Mouse (Mus musculus) midbrain, embryonic 14.5 days (tissue): ENCODE measurements around the gene Rnf157. TPM values are rescaled to one million over a fixed set of nuclear protein-coding genes. Genes with fewer than 3 reads are reported as not detected.

Experiments
- ATAC-seq: fragments of 200-750 bp; cut with Nextera tagmentation; 2 replicates; pipeline ENCODE4 v1.8.0; 2017; ENCODE audit warnings: moderate number of reproducible peaks, moderate library complexity; ENCODE audit not compliant: low FRiP score, low TSS enrichment
- DNase-seq: peaks from one replicate; pipeline ENCODE4 v3.0.0-alpha.2; 2015
- H3K27ac ChIP-seq: fragments of 300-500 bp; sonication (generic); replicated peaks from 2 replicates; pipeline ENCODE4 v1.5.1; 2014; ENCODE audit warnings: mild to moderate bottlenecking, low read depth, low read length, moderate library complexity
- H3K27me3 ChIP-seq: fragments of 300-500 bp; sonication (generic); 2 replicates; pipeline ENCODE4 v1.6.1; 2014; ENCODE audit warnings: low read length, control low read depth, mixed read lengths; ENCODE audit not compliant: control insufficient read depth, insufficient read depth
- H3K36me3 ChIP-seq: fragments of 300-500 bp; sonication (generic); 2 replicates; pipeline ENCODE4 v1.6.1; 2014; ENCODE audit warnings: low read length, control low read depth; ENCODE audit not compliant: control insufficient read depth, insufficient read depth
- H3K4me1 ChIP-seq: fragments of 300-500 bp; sonication (generic); 2 replicates; pipeline ENCODE4 v1.6.1; 2014; ENCODE audit warnings: mild to moderate bottlenecking, antibody characterized with exemption, low read length, control low read depth; ENCODE audit not compliant: control insufficient read depth, insufficient read depth
- H3K4me2 ChIP-seq: fragments of 300-500 bp; sonication (generic); 2 replicates; pipeline ENCODE4 v1.6.1; 2014; ENCODE audit warnings: mild to moderate bottlenecking, low read length, moderate library complexity
- H3K4me3 ChIP-seq: fragments of 300-500 bp; sonication (generic); replicated peaks from 2 replicates; pipeline ENCODE4 v1.5.1; 2014; ENCODE audit warnings: low read depth, low read length
- H3K9ac ChIP-seq: fragments of 300-500 bp; sonication (generic); replicated peaks from 2 replicates; pipeline ENCODE4 v1.6.1; 2014; ENCODE audit warnings: mild to moderate bottlenecking, low read length, moderate library complexity
- H3K9me3 ChIP-seq: fragments of 300-500 bp; sonication (generic); 2 replicates; pipeline ENCODE4 v1.6.1; 2016; ENCODE audit warnings: low read length, control low read depth, mixed read lengths; ENCODE audit not compliant: control insufficient read depth
- WGBS: fragments of 180-500 bp; shearing (Covaris S2); extraction: QIAGEN DNeasy Blood & Tissue Kit; methylation state at CpG from one replicate; pipeline ENCODE4 v1.1.7; 2014; 5-methylcytosine and 5-hydroxymethylcytosine counted together
- polyA plus RNA-seq: library from polyadenylated mRNA; unstranded; fragments of >200 nt; fragmentation: Nextera tagmentation; extraction: Ambion mirVana; gene quantifications from 2 replicates; pipeline ENCODE4 v1.2.1, GENCODE M21; 2014

The Rnf157 gene
- polyA plus RNA-seq, 1 experiment from 2014 or later: 50.2 TPM

DNA sequence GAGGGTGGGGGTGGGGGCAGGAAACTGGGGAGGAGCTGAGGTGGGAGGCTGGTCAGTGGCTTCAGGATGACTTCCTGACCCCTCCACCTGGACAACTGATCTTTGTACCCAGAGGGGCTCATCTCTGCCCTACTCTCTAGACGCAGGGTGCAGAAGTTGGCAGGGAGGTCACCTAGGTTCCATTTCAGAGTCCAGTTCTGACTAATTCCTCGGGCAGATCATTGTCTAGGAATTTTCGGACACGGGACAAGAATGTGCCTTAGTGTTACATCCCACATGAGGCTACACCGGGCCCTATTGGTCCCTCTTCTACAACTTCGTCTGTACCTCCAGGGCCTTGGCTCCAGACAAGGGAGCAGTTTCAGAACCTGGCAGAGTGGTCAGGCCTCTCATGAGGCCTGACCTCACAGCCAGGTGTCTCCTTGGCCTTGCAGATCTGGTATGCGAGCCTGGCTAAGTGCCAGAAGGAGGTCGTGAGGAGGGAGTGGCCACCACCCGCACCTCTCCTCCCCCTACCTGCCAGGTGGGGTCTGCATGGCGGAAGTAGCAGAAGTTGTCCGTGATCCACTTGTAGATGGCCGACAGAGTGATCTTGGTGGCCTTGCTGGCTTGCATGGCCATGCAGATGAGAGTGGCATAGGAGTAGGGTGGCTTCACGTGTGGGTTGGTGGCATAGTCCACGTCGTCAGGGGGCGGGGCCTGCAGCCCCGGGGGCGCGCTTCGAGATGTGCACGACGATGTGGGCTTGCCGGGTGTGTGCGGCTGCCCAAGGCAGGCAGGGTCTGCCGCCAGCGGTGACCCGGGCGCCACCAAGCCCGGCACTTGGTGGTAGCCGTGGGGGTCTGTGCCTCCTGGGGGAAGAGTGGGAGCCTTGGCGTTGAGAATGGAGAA lies 79.1 kb downstream of the Rnf157 start:
- Histone ChIP-seq H3K4me1 (peaks cover 64% of the 10 kb centered on the region), H3K9ac (peak overlapping the region; percentile 34; the same call in 1 of the 2 replicates), H3K9me3 (no peaks in the 10 kb centered on the region), H3K27ac (no peak overlapping the region), H3K27me3 (peaks cover 15% of the 10 kb centered on the region), H3K4me3 (peak overlapping the region; percentile 44), H3K36me3 (peaks cover 11% of the 10 kb centered on the region; the same call in 1 of the 2 replicates), H3K4me2 (peak overlapping the region; percentile 96)
- 27% methylated on average over 31 of the region's 31 CpGs for WGBS
- peak; percentile 35 for DNase-seq
- no peak for ATAC-seq

DNA sequence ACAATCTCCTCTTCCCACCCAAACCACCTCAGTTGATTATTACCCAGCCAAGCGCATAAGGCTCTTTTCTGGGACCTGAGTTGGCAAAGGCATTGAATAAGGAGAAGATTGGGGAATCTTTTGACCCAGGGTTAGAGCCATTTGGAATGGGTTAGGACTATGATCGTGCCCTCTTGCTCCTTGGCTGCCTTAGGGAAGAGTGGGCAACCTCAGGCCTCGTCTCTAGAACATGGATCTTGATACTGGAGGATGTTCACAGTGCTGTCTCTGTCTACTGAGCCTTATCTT lies 79.9 kb downstream of the Rnf157 start:
- peak overlapping the region; percentile 96 for H3K4me2 ChIP-seq

DNA sequence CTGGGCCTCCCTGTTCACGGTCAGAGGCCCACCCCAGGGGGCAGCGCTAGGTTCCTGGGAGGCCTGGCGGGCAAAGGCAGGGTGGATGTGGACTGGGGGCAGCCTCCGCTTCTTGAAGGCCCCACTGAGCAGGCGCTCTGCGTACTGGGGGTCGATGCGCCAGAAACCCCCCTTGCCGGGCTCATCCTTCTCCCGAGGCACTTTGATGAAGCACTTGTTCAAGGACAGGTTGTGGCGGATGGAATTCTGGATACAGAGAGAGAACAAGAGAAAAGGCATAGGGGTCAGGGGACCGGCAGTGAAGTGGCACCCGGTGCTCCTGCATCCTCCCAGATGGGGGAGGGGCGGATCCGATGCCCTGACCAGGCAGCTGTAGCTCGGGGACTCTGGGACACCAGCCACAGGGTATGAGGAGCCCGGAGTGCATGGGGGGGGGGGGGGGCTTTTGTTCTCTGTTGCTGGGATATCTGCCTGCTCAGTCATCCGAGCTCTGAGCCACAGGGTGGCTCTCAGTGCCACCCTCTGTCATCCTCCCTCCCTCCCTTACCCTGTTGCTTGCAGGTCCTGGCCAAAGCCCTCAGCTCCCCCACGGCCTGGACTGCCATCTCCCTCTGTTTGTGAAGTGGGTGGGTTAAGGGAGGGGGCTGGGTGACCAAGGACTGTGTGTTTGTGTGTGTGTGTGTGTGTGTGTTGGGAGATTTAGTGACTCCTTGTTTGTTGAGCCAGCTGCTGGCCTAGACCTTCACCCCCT lies 80.4 kb downstream of the Rnf157 start:
- Histone ChIP-seq H3K4me1 (peaks cover 67% of the 10 kb centered on the region), H3K4me3 (no peak overlapping the region), H3K9ac (no peak overlapping the region), H3K27ac (peak overlapping the region; percentile 63), H3K27me3 (peaks cover 15% of the 10 kb centered on the region), H3K9me3 (no peaks in the 10 kb centered on the region), H3K36me3 (no peaks in the 10 kb centered on the region), H3K4me2 (peak overlapping the region; percentile 96)
- WGBS: 10% methylated on average over 19 of the region's 19 CpGs
- DNase-seq (peak; percentile 78), ATAC-seq (peak; percentile 46)

More for the DNA sequence above, 79.9 kb downstream of the Rnf157 start:
- WGBS: 59% methylated on average over 3 of the region's 3 CpGs
- H3K4me3 ChIP-seq: no peak overlapping the region
- 0 out of 2 replicates have a peak, but pooled peaks cover 4% of the 10 kb centered on the region for H3K36me3 ChIP-seq
- 0 out of 2 replicates have a peak overlapping the region, but pooled peaks have one; percentile 32 for H3K27ac ChIP-seq
- no peak overlapping the region for H3K9ac ChIP-seq
- no peak for DNase-seq
- peaks cover 67% of the 10 kb centered on the region for H3K4me1 ChIP-seq
- ATAC-seq: no peak
- H3K27me3 ChIP-seq: peaks cover 15% of the 10 kb centered on the region
- no peaks in the 10 kb centered on the region for H3K9me3 ChIP-seq

DNA sequence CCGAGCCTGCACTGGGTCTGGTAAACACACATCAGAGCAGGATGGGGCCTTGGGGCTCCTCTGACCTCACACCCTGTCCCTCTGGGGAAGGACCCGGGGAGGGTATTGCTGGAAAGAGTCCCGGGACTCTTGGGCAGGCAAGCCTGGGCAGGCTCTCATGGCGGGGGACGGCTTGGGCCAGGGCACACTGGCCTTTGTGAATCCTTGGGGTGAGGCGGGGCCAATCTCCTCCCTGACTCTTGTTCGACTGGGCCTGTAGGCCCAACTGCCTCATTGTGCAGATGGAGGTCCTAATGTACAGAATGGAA lies 82.7 kb downstream of the Rnf157 start:
- H3K27ac ChIP-seq: peak overlapping the region; percentile 85
- peaks cover 60% of the 10 kb centered on the region for H3K4me1 ChIP-seq
- H3K4me3 ChIP-seq: no peak overlapping the region
- no peaks in the 10 kb centered on the region for H3K36me3 ChIP-seq
- H3K4me2 ChIP-seq: no peak overlapping the region
- DNase-seq: no peak
- ATAC-seq: no peak
- no peaks in the 10 kb centered on the region for H3K9me3 ChIP-seq
- peak overlapping the region; percentile 16; the same call in 1 of the 2 replicates for H3K9ac ChIP-seq
- 42% methylated on average over 7 of the region's 7 CpGs for WGBS
- H3K27me3 ChIP-seq: peaks cover 15% of the 10 kb centered on the region

DNA sequence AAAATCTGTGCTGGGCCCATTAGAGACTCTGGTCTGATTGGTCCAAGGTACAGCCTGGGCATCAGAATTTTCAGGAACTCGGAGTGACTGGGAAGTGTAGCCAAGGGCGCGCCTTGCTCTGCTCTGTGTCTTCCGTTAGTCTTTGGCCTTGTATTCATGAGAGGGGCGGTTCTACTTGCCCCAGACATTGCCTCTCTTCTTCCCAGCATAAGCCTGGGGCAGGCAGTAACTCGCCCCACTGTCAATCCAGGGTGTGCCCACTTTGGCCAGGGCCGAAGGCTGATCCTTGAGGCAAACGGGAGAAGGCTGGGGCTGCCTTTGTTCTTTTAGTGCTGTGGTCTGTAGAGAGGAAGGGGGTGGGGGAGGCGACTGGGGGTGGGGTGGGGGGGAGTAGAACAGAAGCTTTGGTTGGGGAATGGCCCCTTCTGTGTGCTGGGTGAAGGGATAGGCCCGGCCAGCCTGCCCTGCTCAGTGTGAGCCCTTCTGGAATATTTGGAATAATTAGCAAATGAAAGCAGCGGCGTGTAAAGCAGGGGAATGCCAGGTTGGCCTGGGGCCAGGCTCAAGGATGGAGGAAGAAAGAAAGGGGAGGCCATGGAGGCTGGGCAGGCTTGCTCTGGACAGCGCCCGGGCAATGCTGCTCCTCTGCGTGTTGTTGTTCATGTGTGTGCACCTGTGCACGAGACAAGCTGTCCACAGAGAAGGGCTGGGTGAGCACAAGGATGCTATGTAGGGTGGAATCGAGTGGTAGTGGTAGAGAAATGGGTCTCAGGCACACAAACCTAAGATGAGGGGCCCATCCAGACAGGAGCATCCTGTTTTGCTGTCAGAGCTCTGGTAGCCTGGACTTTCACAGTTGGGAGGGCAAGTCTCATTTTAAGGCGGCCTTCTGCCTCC lies 83.3 kb downstream of the Rnf157 start:
- DNase-seq (peak; percentile 82), ATAC-seq (peak; percentile 77)
- Histone ChIP-seq H3K9me3 (no peaks in the 10 kb centered on the region), H3K27ac (peak overlapping the region; percentile 85), H3K27me3 (peaks cover 10% of the 10 kb centered on the region), H3K4me3 (no peak overlapping the region), H3K9ac (peak overlapping the region; percentile 23; the same call in 1 of the 2 replicates), H3K4me2 (no peak overlapping the region; the same call in 1 of the 2 replicates), H3K4me1 (peaks cover 54% of the 10 kb centered on the region), H3K36me3 (no peaks in the 10 kb centered on the region)
- WGBS: 24% methylated on average over 18 of the region's 18 CpGs

DNA sequence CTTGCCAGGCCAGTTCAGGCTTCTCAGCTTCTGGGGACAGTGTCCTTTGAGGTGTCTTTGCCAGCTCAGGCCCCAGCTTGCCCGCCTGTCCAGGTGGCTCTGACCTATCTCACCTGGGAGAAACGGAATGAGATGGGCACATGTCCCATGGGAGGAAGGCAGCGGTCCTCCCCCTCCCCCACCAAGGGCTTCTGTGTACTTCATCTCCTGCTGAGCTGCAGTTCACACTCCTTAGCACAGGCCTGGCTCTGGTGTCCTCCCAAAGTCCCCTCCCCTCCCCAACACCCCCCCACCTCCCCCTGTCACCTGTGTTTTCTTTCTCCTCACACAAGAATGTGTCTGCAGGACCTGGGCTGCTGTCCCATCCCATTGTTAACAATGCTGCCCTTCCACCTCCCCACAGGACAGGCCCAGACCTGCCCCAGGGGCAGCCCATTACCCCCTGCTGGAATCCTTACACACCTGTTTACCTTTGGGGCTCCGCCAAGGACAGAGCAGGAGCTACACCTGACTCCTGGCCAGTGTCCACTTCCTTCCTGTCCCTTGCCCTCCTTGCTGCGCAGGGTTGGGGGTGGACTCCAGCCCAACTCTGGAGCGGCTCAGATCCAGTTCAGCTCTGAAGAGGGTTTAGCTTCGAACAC lies 85.7 kb downstream of the Rnf157 start:
- H3K27ac ChIP-seq: no peak overlapping the region
- WGBS: 81% methylated on average over 7 of the region's 7 CpGs
- H3K4me3 ChIP-seq: no peak overlapping the region
- no peaks in the 10 kb centered on the region for H3K27me3 ChIP-seq
- peaks cover 30% of the 10 kb centered on the region for H3K4me1 ChIP-seq
- no peak overlapping the region for H3K4me2 ChIP-seq
- no peaks in the 10 kb centered on the region for H3K9me3 ChIP-seq
- H3K36me3 ChIP-seq: no peaks in the 10 kb centered on the region
- ATAC-seq (no peak), DNase-seq (no peak)
- no peak overlapping the region for H3K9ac ChIP-seq

DNA sequence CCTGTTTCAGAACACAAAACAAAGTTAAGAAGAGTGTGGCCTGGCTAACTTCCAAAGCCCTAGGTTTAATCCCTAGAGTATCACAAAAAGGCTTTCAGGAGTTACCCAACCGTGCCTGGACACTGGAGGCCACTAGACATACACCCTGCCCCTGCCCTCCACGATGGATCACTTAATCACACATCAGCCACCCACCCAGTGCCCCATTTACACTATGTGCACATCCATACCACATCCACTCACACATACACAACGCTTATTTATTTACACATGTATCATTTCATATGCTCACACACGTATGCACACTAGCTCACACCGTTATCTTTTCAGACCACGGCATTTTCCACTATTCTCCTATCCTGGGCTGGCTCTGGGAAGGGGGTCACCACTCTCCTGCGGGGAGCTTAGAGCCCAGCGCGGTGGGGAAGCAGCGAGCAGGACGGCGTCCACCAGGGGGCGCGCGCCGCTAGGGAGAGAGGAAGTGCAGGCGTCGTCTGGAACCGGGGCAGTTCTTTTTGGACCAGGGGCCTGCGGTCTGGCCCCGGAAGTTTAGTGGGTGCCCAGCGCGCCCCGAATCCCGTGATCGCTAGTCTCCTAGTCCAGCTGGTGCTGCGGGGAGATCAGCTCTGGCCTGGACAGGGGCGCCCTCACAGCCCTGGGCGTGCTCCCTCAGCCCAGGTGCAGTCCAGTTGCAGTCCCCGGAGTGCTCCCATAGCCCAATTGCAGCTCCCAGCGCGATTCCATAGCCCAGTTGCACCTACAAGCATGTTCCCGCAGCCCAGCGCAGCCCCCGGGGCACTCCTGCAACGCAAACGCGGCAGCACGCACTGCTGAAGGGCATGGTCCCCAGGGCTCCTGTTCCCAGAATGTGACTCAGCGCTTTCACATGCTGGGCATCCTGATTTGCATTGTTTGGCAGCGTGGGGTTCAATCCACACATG lies 93.8 kb downstream of the Rnf157 start:
- DNase-seq (peak; percentile 92), ATAC-seq (peak; percentile 50)
- Histone ChIP-seq H3K9ac (peak overlapping the region; percentile 51; the same call in 1 of the 2 replicates), H3K4me2 (peak overlapping the region; percentile 88), H3K4me1 (peaks cover 6% of the 10 kb centered on the region), H3K27ac (no peak overlapping the region), H3K36me3 (no peaks in the 10 kb centered on the region), H3K27me3 (no peaks in the 10 kb centered on the region), H3K4me3 (peak overlapping the region; percentile 36), H3K9me3 (no peaks in the 10 kb centered on the region)
- WGBS: 1% methylated on average over 41 of the region's 41 CpGs
